Mouse (Mus musculus) left cerebral cortex, adult 8-10 months (tissue): Measurements from ENCODE around the gene Scgb1a1. TPM values are rescaled to one million over a fixed set of nuclear protein-coding genes. Genes with fewer than 3 reads are reported as not detected.
"Not testable (repeated sequence)": the region's sequence is repeated elsewhere in the genome, so short reads cannot be mapped to it uniquely, and the experiment has no call there.

ENCODE experiments used
- DNase-seq, 2 experiments: peaks; one replicate each; pipeline ENCODE4 v3.0.0; 2022; ENCODE audit warnings: low spot score in 2 of 2
- total RNA-seq, 4 experiments: library from RNA; stranded (reverse); gene quantifications; 2 replicates each; pipeline ENCODE4 v1.2.4; 2022

Gene Scgb1a1
- total RNA-seq: not detected

DNA sequence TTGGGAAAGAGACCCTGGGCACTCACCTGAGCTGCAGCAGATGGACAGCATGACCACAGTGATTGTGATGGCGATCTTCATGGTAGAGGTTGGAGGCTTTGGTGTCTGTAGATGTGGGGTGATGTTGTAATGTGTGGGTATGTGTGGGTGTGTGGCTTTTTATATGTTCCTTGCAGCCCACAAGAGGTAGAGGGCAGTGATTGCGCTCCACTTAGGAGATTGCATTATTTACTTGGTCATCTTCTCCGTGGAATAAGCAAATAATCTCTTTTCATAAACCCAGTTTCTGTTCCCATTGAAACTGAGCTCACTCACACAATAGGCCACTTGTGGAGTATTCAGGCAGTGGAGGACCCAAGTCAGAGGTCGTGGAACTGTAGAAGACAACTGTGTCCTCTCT lies at the start of gene Scgb1a1:
Gene Scgb1a1, minus strand, starts transcription at position 138 of the 400 bp plus-strand sequence.
- no peak for DNase-seq

DNA sequence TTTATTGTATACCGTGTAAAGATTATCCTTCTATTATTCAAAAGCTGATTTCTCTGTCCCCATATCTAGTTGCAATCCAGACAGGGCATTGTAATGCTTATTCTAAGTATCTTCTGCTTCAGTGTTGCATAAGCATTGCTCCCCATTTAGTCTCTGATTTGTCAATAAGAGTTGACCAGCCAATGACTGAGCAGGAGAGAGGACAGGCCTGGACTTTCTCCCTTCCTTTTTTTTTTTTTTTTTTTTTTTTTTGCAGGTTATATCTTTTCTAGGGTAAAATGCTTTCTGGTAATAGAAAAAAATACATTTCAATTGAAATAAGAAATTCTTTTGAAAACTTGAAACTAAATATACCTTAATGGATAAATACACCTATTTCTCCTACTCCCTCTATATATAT lies 49.4 kb upstream of the Scgb1a1 start:
- DNase-seq: no peak

DNA sequence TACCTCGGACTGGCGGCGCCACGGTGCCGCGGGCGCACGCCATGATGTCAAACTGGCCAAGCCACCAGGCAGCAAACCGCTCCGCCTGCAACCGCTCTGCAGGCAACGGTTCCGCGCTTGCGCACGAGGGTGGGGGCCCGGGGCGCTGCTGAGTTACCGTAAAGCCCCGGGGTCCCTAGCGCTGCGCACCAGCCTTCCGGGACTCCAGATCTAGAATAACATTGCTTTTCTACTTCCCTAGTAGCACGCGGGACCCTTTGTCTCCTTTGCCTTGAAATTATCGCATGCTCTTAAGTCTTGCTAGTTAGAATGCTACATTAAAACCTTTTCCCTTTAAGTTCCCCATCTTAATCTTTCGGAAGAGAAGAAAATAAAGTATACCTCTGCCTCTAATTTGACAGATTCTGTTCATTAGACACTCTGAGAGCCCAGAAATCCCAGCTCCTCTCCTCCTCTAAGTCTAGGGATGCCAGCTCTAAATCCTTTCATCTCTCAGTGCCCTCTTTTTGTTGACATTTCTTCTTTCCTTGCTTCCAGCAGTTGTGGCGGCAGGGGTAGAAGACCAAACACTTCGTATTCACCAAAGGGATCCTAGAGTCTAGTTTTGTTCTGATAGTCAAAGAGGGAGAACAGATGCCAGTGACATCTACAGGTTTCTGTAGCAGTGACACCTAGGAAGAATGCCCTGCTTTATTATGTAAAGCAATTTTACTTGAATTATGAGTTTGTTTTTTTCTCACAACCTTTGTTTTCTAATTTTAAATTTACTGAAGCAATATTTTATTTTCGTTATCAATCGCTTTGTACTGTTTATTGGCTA lies 48.0 kb upstream of the Scgb1a1 start, which contains the start of gene Asrgl1:
Gene Asrgl1, minus strand, starts transcription at position 125 of the 820 bp plus-strand sequence.
- peak; percentile 80 to 88 for DNase-seq

DNA sequence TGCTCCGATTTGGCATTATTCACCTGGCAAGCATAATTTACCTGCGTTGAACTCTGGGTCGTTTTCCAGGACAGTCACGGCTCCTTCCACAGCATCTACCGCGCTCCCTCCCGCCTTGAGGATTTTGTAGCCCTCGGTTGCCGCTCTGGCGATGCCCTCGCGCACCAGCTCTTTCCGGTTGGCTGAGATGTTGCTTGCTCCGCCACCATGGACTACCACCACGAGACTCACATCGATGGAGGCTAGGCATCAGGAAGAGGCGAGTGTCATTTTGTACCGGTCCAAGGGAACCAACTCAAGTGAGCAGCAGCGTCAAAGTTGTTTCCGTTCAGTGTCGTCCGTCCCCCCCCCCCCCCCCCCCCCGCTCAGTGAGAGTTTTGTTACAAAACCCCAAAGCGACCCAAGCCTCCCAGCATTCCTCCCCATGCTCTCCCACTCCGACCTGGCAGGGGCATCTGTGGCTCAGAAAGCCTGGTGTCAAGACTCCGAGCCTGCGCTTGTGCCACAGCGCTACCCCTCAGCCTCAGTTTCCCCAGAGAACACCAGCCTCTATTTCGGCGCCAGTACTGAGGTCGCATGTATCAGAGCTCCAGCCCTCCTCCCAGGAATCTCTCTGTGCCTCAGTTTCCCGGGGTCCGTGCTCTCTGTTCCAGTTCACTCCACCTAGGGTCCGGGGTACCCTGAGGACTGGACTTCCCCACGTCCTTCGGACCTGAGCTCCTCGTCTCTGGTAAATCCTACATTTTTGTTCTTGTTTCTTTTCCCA lies 47.2 kb upstream of the Scgb1a1 start:
- DNase-seq: no peak

DNA sequence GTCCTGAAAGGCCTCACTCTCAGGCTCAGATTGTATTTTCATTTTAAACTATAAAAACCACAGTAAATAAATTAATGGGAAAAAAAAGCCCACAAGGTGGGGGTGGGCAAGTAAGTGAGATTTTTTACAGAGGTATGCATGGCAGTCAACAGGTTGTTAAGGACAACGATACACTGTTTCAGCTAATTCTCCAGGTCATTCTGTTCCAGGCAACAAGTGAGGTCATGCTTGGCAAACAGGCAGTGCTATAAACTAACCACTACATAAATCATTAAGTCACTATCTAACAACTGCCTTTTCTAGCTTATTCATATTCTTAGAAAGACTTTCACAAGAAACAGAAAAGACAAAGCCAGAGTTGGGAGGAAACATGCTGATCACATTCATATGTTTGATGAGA lies 42.2 kb upstream of the Scgb1a1 start:
- DNase-seq: no peak

DNA sequence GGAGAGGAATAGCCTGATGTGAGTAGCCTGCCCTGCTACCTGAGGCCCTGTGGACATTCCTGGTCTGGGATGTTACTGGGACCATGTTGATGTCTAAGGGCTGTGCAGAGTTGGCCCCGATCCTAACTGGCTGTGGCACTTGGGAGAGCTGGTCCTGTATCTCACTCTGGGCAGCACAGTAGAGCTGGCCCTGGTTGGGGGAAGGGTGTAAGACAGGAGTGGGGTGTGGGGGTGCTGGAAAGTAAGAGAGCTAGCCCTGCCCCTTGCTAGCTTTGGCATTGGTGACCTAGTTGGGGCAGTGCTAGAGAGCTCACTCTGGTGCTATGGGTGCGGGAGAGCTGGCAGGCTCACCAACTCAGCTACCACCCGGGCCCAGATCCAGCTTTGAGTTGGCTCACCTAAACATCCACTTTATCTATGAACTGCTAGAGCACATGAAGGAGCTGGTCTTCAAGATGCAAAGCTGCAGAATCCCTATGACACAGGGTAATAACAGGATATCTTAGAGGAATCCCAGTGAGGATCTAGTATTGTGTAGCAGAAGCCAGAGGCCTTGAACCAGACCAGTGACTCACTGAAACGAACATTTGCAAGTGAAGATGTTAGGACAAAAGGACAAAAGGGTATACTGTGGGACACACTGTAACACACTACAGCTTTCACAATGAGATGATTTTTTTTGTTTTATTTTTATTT lies 40.9 kb upstream of the Scgb1a1 start:
- no peak for DNase-seq

DNA sequence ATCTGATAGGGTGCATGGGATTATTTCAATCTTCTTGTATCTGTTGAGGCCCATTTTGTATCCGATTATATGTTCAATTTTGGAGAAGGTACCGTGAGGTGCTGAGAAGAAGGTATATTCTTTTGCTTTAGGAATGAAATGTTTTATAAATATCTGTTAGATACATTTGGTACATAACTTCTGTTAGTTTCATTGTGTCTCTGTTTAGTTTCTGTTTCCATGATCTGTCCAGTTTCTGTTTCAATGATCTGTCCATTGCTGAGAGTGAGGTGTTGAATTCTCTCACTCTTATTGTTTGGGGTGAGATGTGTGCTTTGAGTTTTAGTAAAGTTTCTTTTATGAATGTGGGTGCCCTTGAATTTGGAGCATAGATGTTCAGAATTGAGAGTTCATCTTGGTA lies 36.2 kb upstream of the Scgb1a1 start:
- not testable (repeated sequence) for DNase-seq

DNA sequence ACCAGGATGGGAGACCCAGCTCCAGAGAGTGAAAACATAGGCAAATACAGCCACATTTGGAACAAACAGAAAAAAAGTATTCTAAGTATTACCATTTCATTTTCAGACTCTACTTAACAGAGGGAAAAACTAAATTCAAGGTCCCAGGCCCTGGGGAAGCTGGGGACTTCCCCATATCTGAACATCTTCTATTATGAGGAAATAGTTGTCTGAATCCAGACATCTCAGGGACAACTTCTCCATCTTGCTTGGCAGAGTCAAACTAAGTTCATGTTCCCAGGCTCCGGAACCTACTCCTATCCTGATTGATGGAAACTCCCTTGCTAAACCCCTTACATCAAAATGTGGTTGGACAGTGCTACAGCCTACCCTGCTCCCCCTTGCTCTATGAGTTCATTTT lies 34.6 kb upstream of the Scgb1a1 start:
- DNase-seq: no peak

DNA sequence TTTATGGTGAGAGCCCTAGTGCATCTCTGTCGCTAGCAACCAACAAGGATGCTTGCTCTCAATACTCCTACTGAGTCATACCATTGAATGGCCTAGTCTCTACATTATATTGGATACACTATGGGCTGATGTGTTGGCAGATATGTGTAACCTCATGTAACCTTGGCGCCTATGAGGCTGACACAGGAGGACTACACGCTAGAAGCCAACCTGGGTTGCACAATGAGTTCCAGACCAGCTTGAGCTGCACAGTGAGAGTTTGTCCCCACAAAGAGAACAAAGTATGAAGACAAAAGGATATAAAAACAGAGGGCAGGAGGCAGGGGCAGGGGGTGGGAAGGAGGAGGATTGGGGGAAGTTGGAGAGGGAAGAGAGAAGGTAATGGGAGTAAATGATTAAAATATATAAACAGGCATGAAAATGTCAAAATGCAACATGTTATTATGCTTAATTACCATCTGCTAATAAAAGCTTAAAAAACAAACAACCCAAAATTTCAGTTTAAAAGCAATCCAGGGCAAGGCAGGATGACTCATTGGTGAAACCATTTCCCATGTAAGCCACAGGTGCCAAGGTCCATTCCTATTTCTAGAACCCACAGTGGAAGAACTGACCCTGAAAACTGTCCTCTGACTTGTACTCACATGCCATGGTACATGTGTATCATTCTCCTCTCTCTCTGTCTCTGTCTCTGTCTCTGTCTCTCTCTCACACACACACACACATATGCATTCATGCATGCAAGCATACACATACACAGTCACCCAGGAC lies 32.1 kb upstream of the Scgb1a1 start:
- DNase-seq: no peak

DNA sequence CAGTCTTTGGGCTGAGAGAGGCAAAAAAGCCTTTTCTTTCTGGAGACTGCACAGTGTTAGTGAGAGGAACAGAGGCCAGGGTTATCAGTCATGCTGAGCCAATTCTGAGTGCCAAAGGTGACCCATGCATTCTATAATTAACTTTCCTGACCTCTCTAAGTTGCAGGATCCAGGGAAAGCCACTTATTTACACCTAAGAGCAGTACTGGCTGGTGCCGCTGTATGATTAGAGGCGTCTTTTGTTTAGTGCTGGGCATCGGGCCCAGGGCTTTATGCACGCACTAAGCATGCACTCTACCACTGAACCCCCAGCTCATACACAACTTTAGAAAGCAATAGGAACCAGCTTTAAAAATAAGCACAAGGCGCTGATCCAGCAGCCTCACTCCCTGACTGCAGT lies 29.5 kb upstream of the Scgb1a1 start:
- no peak for DNase-seq

DNA sequence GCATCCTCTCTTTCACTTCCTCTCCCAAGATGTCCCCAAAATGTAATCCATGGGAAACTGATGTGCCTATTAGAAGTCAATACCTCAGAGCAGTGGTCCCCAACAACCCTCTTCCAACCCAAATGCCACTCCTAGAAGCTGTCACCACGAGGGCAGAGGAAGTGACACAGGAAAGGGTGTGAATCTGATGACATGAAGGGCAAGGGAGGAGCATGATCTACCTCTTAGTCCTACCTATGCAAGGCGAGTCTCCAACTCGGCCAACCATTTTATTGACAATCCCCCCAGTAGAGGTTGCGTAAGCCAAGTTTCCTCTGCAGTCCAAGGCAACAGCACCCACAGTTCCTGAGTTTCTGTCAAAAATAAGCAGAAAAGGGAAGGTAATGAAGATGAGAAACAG lies 28.5 kb upstream of the Scgb1a1 start:
- DNase-seq: no peak

DNA sequence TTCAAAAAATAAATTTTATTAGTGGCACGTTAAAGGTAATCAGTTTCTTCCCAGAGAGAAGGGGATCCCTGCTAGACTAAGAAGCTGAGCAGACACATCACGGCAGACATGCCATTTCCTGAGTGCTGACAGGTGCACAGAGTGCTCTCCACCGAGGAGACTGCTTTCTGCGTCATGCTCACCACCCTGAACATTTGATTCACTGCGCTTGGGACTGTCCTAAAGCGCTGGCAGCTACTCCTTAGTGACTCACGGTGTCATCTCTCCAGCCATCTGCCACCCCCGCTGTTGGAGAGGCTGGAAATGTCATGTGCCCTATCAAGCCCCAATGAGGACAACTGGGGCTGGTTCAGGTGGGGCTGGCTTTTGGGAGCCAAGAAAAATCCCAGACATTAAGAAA lies 24.3 kb upstream of the Scgb1a1 start:
- DNase-seq: no peak

DNA sequence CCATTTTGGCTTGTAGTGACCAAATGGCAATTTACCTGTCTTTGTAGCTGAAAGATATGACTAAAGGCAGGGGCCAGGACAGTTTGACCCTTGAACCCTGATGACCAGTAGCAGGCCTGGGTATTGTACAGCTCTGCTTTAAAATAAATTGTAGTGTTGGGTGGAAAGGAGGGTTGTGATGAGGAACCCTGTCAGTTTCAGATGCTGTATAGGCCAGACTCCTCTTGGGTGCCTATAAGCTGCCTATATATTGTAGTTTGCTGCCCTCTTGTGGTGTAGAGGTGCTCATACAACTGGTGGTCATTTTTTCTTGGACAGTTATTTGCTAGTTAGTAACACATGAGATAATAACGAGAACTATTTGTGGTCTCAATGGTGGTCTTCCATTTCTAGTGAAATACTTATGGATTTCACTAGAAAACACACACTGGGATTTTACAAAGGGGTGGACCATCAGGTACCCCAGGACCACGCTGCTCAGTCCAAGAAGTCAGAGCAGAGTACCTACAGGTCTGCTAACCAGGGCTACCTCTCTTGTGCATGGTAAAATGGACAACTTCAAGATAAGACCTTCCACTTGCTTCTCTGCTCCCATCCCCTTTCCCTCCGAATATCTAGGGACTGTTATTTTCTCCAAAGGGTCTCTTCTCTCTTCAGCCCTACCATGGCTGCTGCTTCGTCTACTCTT lies 22.6 kb upstream of the Scgb1a1 start:
- DNase-seq: peak in 1 of 2 experiments; percentile 31

DNA sequence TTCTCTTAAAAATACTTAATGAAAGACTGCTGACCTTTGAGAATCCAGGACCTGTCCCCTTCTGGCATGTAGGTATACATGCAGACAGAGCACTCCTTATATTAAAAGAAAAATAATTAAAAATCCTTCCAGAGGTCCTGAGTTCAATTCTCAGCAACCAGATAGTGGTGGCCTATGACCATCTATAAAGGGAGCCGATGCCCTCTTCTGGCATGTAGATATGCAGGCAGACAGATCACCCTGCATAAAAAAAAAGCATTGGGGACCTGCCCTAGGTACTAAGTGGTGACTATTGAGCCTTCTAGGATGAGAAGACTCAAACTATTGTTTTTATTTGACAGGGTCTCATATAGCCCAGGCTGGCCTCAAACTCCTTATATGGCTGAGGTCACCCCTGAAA lies 20.8 kb upstream of the Scgb1a1 start:
- no peak for DNase-seq

DNA sequence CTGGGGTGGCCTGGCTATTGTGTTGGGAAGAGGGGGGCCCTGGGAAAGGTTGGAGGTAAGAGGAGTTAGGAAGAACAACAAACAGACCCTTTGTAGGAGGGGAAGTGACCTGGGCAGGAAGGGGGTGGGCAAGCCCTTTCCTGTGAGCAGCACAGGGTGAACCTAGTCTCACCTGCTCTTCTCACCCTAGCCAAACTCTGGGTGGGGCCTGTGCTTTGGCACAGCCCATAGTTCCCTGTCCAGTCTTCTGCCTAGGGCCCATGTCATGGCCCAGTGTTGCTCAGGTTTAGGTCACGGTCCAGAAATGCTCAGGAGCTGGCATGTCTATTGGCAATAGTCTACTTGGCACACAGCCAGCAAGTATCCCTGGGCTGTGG lies 19.6 kb upstream of the Scgb1a1 start:
- DNase-seq: no peak

DNA sequence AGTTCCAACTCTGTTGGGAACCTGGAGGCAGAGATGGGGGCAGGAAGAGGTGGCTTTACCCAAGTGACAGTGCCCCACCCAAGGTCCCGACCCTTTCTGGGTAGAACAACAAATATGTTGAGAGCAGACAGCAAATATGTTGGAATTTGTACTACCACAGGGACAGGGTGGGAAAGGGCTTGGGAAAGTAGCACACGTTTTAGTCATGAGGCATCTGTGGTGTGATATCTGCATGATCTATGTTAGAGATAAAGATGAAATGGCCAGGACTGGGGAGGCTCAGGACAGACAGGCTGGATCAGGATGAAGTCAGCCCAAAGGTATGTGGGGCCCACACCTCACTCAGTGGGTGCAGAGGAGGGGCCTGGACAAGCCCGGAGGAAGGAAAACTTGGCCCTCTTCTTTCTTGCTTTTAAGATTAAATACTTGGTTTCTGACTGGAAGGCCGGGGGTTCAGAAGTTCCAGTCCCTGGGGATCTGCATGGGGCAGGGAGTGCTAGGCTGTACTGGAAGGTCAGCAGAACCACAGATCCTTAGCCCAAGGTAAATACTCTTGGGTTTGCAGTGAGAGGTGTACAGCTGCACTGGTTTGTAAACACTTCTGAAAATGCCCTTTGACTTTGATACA lies 19.1 kb upstream of the Scgb1a1 start:
- no peak for DNase-seq

DNA sequence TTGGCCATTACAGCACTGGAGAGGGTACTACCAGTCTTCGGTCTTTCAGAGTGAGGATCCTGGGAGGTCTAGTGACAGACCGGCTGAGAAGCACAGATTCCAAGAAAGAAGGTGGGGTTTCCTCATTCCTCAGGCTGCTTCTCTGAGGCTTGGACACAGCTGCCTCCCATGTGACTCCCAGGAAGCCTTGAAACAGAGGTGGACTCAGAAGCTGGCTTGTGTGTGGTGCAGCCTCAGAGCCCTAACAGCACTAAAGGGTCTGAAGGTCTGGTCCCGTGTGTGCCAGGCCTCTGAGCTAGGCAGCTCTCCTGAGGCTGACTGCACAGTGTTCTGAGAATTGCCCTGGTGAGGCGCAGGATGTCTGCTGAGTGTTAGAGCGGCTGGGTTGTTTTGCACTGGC lies 18.3 kb upstream of the Scgb1a1 start:
- no peak for DNase-seq

DNA sequence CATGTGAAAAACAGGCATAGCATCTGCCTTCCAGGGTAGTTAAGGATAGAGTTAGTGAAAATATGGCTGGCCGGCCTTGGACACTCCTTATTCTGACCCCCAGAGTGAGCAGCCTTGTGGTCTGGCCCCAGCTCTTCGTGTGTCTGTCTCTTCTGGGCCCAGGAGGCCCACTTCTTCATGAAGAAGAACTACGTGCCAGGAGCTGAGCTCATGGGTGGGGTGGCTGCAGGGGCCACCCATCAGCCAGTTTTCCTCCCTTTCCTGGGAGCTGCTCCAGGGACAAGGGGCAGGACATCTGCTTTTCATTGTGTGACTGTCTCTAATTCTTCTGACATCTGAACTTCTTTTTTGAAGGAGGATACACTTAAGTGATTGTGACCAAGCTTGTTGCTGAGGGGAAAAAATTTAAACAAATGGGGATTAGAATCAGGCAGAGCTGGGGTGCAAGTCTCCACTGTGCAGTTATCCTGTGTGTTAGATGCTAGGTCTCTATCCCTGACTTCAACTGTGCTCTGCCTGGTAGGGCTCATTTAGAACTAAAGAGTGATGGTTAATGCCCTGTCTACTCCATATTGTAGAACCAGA lies 17.4 kb upstream of the Scgb1a1 start:
- DNase-seq: no peak

DNA sequence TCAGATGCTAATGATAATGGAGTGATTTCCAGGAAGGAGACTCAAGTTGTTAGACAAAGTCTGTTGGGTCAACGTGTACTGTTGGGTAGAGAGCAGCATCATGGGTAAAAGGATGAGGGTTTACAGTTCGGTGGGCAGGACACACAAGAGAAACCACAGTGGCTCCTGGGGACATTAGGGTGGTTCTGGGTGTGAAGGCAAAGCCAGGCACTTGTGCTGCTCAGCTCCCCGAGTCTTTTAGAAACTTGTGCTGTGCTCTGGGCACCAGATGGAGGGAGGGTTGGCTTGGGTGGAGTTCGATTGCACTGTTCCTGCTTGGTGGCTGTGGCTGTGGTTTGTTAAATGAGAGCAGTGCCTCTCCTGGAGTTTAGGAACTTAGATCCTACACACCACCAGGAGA lies 16.2 kb upstream of the Scgb1a1 start:
- no peak for DNase-seq

DNA sequence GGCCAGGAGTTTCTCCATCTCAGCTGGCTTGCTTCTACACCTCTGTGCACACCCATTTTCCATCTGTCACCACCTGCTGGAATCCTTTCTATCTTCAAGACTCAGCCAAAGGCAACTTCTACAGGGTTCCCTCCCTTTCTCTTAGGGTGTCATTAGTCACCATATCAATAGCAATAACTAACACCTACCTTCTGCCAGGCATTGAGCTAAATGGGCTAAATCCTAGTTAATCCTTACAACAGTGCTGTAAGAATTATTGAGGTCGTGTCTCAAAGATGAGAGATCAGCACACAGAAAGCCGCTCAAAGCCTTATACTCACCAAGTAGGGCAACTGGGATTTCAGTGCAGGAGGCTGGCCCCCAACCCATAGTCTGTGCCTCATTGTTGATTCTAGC lies 13.3 kb upstream of the Scgb1a1 start:
- DNase-seq: no peak
